Mouse (Mus musculus): ENCODE results near the gene Aanat. TPM values are rescaled to one million over a fixed set of nuclear protein-coding genes. Genes with fewer than 3 reads are reported as not detected.
A peak's percentile ranks its signal among the peaks of the same experiment; 100 is the strongest.

Aanat gene
- polyA plus RNA-seq, 1 experiment from 2014 or later = not detected

DNA sequence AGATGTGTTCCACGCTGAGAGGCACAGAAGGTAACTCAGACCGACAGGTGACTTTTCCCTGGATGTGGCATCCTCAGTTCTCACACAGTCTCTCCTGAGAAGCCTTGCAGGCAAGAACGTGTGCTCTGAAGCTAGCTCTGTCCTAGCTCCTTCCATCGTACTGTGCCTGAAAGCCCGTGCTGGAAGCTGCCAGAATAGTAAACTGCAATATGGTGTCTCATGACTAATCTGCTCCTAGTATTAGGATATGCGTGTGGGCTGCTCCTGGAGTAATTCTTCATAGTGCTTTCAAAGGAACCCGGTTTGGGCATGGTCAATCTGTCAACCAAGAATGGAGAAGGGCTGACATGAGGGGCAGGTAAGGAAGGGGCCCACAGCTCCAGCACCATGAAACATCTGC, 15.4 kb upstream of the Aanat start:
- Histone ChIP-seq H3K27me3 (ENCODE audit: control insufficient read depth, insufficient read depth, low read length) (no peaks in the 10 kb centered on the region), H3K9ac (replicated peaks; ENCODE audit: low read depth, low read length) (no peak overlapping the region), H3K4me1 (ENCODE audit: control insufficient read depth, insufficient read depth, low read length) (peaks cover 10% of the 10 kb centered on the region), H3K4me2 (replicated peaks; ENCODE audit: low read depth, low read length) (no peak overlapping the region), H3K27ac (ENCODE audit: low read length) (no peak overlapping the region), H3K4me3 (ENCODE audit: low read depth, low read length) (no peak overlapping the region), H3K9me3 (ENCODE audit: control insufficient read depth, low read depth, low read length) (no peaks in the 10 kb centered on the region), H3K36me3 (ENCODE audit: control insufficient read depth, insufficient read depth, low read length) (no peaks in the 10 kb centered on the region)
- no peak for ATAC-seq (ENCODE audit: insufficient number of reproducible peaks, insufficient read depth, low FRiP score, low read depth)
- WGBS = 58% methylated on average over 7 of the region's 7 CpGs

DNA sequence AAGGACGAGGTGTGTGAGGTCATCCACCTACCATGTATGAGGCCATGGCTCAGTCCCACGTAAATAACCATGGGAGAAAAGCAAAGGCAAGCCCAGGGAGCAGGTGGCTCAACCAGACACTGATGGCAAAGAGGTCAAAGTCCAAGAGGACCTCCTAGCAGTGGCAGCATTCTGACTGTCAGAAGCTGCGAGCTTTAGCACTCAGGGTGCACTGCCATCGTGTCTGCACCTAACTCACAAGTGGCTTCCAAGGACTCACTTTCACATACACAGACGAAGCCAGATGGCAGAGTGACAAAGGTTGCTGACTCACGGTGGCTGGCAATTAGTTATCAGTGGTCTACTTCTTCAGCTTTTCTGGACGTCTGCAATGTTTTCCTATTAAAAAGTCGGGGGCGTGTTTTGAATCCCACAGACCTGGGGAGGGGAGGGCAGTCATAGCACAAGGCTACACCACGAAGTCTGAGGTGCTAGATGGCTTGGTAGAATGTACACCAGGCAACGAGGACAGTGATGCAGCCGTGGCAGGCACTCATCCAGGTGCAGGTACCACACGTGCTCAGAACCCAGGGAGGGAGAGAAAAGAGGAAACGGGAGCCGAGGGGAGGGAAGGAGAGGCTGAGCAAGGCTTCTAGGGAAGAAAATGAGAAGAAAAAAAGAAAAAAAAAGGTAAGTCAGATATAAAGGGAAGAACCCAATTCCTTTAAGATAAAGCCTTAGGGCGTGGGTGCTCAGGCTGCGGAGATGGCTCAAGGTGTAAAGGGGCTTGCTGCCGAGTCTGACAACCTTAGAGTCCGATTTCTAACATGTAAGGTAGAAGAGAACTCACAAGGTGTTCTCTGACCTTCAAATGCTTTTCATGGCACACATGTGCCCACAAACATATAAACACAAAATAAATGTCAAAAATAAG, 14.2 kb upstream of the Aanat start:
- H3K4me2 ChIP-seq (replicated peaks; ENCODE audit: low read depth, low read length) = no peak overlapping the region
- H3K9me3 ChIP-seq (ENCODE audit: control insufficient read depth, low read depth, low read length) = no peaks in the 10 kb centered on the region
- ATAC-seq (ENCODE audit: insufficient number of reproducible peaks, insufficient read depth, low FRiP score, low read depth) = peak; percentile 48; the same call in 1 of the 2 replicates
- H3K9ac ChIP-seq (replicated peaks; ENCODE audit: low read depth, low read length) = no peak overlapping the region
- H3K27me3 ChIP-seq (ENCODE audit: control insufficient read depth, insufficient read depth, low read length) = no peaks in the 10 kb centered on the region
- no peaks in the 10 kb centered on the region for H3K36me3 ChIP-seq (ENCODE audit: control insufficient read depth, insufficient read depth, low read length)
- WGBS = 71% methylated on average over 19 of the region's 19 CpGs
- H3K4me3 ChIP-seq (ENCODE audit: low read depth, low read length) = no peak overlapping the region
- no peak overlapping the region for H3K27ac ChIP-seq (ENCODE audit: low read length)
- H3K4me1 ChIP-seq (ENCODE audit: control insufficient read depth, insufficient read depth, low read length) = peaks cover 9% of the 10 kb centered on the region; the same call in 1 of the 2 replicates

DNA sequence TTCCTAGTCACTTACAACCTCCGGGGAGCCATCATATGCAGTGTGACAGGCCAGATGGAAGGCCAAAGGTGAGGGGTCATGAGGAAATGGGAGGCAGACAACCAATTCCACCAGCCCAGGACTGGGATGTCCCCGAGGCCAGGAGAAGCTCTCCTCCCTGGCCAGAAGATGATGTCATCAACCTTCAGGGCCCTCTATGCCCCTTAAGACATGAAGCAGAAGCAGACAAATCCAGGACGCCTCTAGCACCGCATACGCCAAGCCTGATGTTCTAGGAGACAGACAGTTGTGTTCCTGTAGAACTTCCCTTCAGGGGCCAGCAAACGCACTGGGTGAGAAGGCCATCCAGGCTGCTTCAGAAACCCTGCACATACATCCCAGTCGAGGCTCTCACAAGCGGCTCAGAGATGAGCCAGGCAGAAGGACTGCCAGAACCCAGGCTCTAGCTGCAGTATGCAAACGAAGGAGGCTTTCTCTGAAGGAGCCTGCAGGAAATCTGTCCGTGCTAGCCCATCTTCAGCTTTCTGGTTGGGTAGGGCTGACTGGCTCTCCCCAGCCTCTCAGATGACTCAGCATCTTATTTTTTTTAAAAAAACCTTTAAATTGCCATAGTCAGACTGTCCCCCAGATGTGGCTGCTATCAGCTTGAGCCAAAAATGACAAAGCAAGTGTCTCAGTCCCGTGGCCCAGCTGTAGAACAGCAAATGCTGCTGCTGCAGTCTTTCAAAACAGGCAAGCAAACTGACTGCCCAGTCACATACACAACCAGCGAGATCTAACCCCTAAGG, 13.3 kb upstream of the Aanat start:
- Histone ChIP-seq H3K27ac (ENCODE audit: low read length) (0 out of 2 replicates have a peak overlapping the region, but pooled peaks have one; percentile 7), H3K9ac (replicated peaks; ENCODE audit: low read depth, low read length) (no peak overlapping the region), H3K36me3 (ENCODE audit: control insufficient read depth, insufficient read depth, low read length) (no peaks in the 10 kb centered on the region), H3K9me3 (ENCODE audit: control insufficient read depth, low read depth, low read length) (no peaks in the 10 kb centered on the region), H3K27me3 (ENCODE audit: control insufficient read depth, insufficient read depth, low read length) (no peaks in the 10 kb centered on the region), H3K4me1 (ENCODE audit: control insufficient read depth, insufficient read depth, low read length) (peaks cover 5% of the 10 kb centered on the region; the same call in 1 of the 2 replicates), H3K4me2 (replicated peaks; ENCODE audit: low read depth, low read length) (no peak overlapping the region), H3K4me3 (ENCODE audit: low read depth, low read length) (no peak overlapping the region)
- peak; percentile 42; the same call in 1 of the 2 replicates for ATAC-seq (ENCODE audit: insufficient number of reproducible peaks, insufficient read depth, low FRiP score, low read depth)
- 52% methylated on average over 12 of the region's 12 CpGs for WGBS

DNA sequence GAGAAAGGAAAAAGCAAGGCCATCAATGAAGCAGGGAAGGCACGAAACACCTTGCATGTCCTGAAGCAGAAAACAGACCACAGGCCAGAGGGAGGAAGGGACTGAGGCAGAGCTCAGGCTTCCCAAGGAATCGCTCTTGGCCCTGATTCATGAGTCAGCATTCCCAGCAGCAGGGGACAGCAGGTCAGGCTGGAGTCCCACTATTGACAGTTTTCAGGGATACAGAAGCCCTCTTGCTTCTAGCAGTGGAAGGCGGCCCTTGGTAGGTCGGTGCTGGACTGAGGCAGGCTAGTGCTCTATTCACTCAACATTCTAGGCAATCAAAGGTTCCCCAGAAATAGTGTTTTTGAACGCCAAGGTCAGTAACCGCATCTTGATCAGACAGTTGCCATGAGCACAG, 11.7 kb upstream of the Aanat start:
- Histone ChIP-seq H3K9me3 (ENCODE audit: control insufficient read depth, low read depth, low read length) (no peaks in the 10 kb centered on the region), H3K4me1 (ENCODE audit: control insufficient read depth, insufficient read depth, low read length) (peaks cover 5% of the 10 kb centered on the region; the same call in 1 of the 2 replicates), H3K27ac (ENCODE audit: low read length) (no peak overlapping the region), H3K36me3 (ENCODE audit: control insufficient read depth, insufficient read depth, low read length) (no peaks in the 10 kb centered on the region), H3K4me3 (ENCODE audit: low read depth, low read length) (no peak overlapping the region), H3K27me3 (ENCODE audit: control insufficient read depth, insufficient read depth, low read length) (no peaks in the 10 kb centered on the region), H3K4me2 (replicated peaks; ENCODE audit: low read depth, low read length) (no peak overlapping the region), H3K9ac (replicated peaks; ENCODE audit: low read depth, low read length) (no peak overlapping the region)
- 59% methylated on average over 6 of the region's 6 CpGs for WGBS
- no peak for ATAC-seq (ENCODE audit: insufficient number of reproducible peaks, insufficient read depth, low FRiP score, low read depth)

GRCm38 (mm10) chr11:116574982-116575381, 11.2 kb upstream of the Aanat start:
- WGBS = 71% methylated on average over 6 of the region's 6 CpGs
- Histone ChIP-seq H3K9me3 (ENCODE audit: control insufficient read depth, low read depth, low read length) (no peaks in the 10 kb centered on the region), H3K27me3 (ENCODE audit: control insufficient read depth, insufficient read depth, low read length) (no peaks in the 10 kb centered on the region), H3K4me2 (replicated peaks; ENCODE audit: low read depth, low read length) (no peak overlapping the region), H3K27ac (ENCODE audit: low read length) (no peak overlapping the region), H3K4me1 (ENCODE audit: control insufficient read depth, insufficient read depth, low read length) (peaks cover 7% of the 10 kb centered on the region), H3K36me3 (ENCODE audit: control insufficient read depth, insufficient read depth, low read length) (no peaks in the 10 kb centered on the region), H3K4me3 (ENCODE audit: low read depth, low read length) (no peak overlapping the region), H3K9ac (replicated peaks; ENCODE audit: low read depth, low read length) (no peak overlapping the region)
- ATAC-seq (ENCODE audit: insufficient number of reproducible peaks, insufficient read depth, low FRiP score, low read depth) = no peak

GRCm38 (mm10) chr11:116575396-116575795, 10.8 kb upstream of the Aanat start:
- Histone ChIP-seq H3K4me3 (ENCODE audit: low read depth, low read length) (no peak overlapping the region), H3K36me3 (ENCODE audit: control insufficient read depth, insufficient read depth, low read length) (no peaks in the 10 kb centered on the region), H3K9me3 (ENCODE audit: control insufficient read depth, low read depth, low read length) (no peaks in the 10 kb centered on the region), H3K27ac (ENCODE audit: low read length) (no peak overlapping the region), H3K27me3 (ENCODE audit: control insufficient read depth, insufficient read depth, low read length) (no peaks in the 10 kb centered on the region), H3K4me2 (replicated peaks; ENCODE audit: low read depth, low read length) (no peak overlapping the region), H3K4me1 (ENCODE audit: control insufficient read depth, insufficient read depth, low read length) (peaks cover 11% of the 10 kb centered on the region), H3K9ac (replicated peaks; ENCODE audit: low read depth, low read length) (no peak overlapping the region)
- 83% methylated on average over 2 of the region's 2 CpGs for WGBS
- ATAC-seq (ENCODE audit: insufficient number of reproducible peaks, insufficient read depth, low FRiP score, low read depth) = no peak

DNA sequence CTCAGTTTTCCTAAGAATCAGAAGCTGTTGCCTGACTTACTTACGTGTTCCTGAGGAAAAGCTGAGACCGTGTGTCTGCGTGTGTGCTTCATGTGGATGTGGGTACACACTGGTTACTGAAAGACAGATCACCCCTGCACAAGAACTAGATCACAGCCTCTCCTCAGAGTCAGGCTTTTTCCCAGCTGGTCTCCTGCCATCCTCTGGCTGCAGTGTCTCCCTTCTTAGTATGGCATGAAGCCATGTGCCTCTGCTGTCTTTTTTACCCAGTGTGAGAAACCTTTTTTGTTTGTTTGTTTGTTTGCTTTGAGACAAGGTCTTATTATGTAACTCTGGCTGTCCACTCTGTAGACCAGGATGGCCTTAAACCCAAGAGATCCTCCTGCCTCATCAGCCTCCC, 7.0 kb upstream of the Aanat start:
- H3K4me2 ChIP-seq (replicated peaks; ENCODE audit: low read depth, low read length) = no peak overlapping the region
- H3K9ac ChIP-seq (replicated peaks; ENCODE audit: low read depth, low read length) = no peak overlapping the region
- WGBS = 98% methylated on average over 3 of the region's 3 CpGs
- no peak for ATAC-seq (ENCODE audit: insufficient number of reproducible peaks, insufficient read depth, low FRiP score, low read depth)
- no peaks in the 10 kb centered on the region for H3K27me3 ChIP-seq (ENCODE audit: control insufficient read depth, insufficient read depth, low read length)
- no peaks in the 10 kb centered on the region for H3K9me3 ChIP-seq (ENCODE audit: control insufficient read depth, low read depth, low read length)
- H3K36me3 ChIP-seq (ENCODE audit: control insufficient read depth, insufficient read depth, low read length) = no peaks in the 10 kb centered on the region
- no peak overlapping the region for H3K4me3 ChIP-seq (ENCODE audit: low read depth, low read length)
- no peak overlapping the region for H3K27ac ChIP-seq (ENCODE audit: low read length)
- H3K4me1 ChIP-seq (ENCODE audit: control insufficient read depth, insufficient read depth, low read length) = peaks cover 10% of the 10 kb centered on the region

- ATAC-seq (ENCODE audit: insufficient number of reproducible peaks, insufficient read depth, low FRiP score, low read depth) = no peak
- 28% methylated on average over 10 of the region's 10 CpGs for WGBS
- no peaks in the 10 kb centered on the region for H3K9me3 ChIP-seq (ENCODE audit: control insufficient read depth, low read depth, low read length)
- no peaks in the 10 kb centered on the region for H3K27me3 ChIP-seq (ENCODE audit: control insufficient read depth, insufficient read depth, low read length)
- peak overlapping the region; percentile 87; the same call in 1 of the 2 replicates for H3K9ac ChIP-seq (replicated peaks; ENCODE audit: low read depth, low read length)
- no peaks in the 10 kb centered on the region for H3K36me3 ChIP-seq (ENCODE audit: control insufficient read depth, insufficient read depth, low read length)
- peaks cover 8% of the 10 kb centered on the region; the same call in 1 of the 2 replicates for H3K4me1 ChIP-seq (ENCODE audit: control insufficient read depth, insufficient read depth, low read length)
- H3K4me2 ChIP-seq (replicated peaks; ENCODE audit: low read depth, low read length) = peak overlapping the region; percentile 90
- peak overlapping the region; percentile 95 for H3K4me3 ChIP-seq (ENCODE audit: low read depth, low read length)
- H3K27ac ChIP-seq (ENCODE audit: low read length) = no peak overlapping the region
These were observed 6.1 kb upstream of the Aanat start for GRCm38 (mm10) chr11:116580031-116580652.

Measured in stomach, embryonic 14.5 days (tissue).